Mouse (Mus musculus): ENCODE data around the gene Rfxap. TPM values are rescaled to one million over a fixed set of nuclear protein-coding genes. Genes with fewer than 3 reads are reported as not detected.

Gene Rfxap
- total and polyA plus RNA-seq, 3 experiments = 43.0 to 76.0 TPM; not detected in 1

DNA sequence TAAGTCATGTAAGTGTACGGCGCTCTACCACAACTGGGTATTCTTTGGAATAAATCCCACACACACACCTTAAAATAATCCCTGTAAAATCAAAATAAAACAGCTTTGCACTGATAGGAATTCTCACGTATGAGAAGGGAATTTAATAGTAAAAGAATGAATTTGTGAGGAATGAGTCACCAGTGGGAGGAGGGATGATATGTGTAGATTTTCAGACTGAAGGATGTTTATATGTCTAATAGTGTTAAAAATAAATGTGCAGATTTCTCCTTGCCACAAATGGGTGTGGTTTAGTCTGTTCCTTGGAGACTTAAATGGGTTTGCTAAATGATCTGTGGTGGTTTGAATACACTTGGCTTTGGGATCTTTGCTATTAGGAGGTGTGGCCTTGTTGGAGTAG lies 24.9 kb upstream of the Rfxap start:
- no peak for DNase-seq (ENCODE audit: low read depth, low spot score)
- Histone ChIP-seq H3K79me2 (ENCODE audit: control insufficient read depth, insufficient read depth, low read length, poor library complexity) (no peaks in the 10 kb centered on the region), H3K27ac (ENCODE audit: control insufficient read depth, low read depth, low read length) (no peak overlapping the region), H3K4me3 (ENCODE audit: control insufficient read depth in 1 of 2, insufficient read depth in 1 of 2, low read depth in 2 of 2, low read length in 2 of 2) (no peak overlapping the region), H3K9me3 (replicated peaks; ENCODE audit: insufficient read depth, low read length) (no peaks in the 10 kb centered on the region), H3K36me3 (ENCODE audit: control insufficient read depth in 1 of 2, insufficient read depth in 2 of 2, low read length in 2 of 2) (no peaks in the 10 kb centered on the region), H3K4me1 (ENCODE audit: control insufficient read depth in 1 of 2, insufficient read depth in 2 of 2, low read length in 2 of 2) (no peaks in the 10 kb centered on the region), H3K27me3 (ENCODE audit: control insufficient read depth in 1 of 2, insufficient read depth in 2 of 2, low read length in 2 of 2) (no peaks in the 10 kb centered on the region; a peak in 2 of 4 replicates), H3K9ac (ENCODE audit: control insufficient read depth, low read depth, low read length, poor library complexity, severe bottlenecking) (no peak overlapping the region)
- TF ChIP-seq HCFC1 (IDR thresholded peaks at IDR 0.05; ENCODE audit: low read depth, low read length) = no peak
- no peak for TF ChIP-seq ETS1 (IDR thresholded peaks at IDR 0.05; ENCODE audit: low read depth, low read length)
- TF ChIP-seq CTCF (IDR thresholded peaks at IDR 0.05 in 2 of 3, conservative IDR thresholded peaks at IDR 0.05 in 1 of 3; ENCODE audit: control insufficient read depth in 1 of 3, insufficient read depth in 1 of 3, low read depth in 2 of 3, low read length in 3 of 3, poor library complexity in 1 of 3, severe bottlenecking in 1 of 3) = no peak
- no peak for TF ChIP-seq SMC3 (IDR thresholded peaks at IDR 0.05; ENCODE audit: low read depth, low read length)
- no peak for TF ChIP-seq ZMIZ1 (IDR thresholded peaks at IDR 0.05; ENCODE audit: low read depth, low read length)
- no peak for TF ChIP-seq TBP (IDR thresholded peaks at IDR 0.05; ENCODE audit: low read depth, low read length)
- TF ChIP-seq NRF1 (IDR thresholded peaks at IDR 0.05; ENCODE audit: insufficient read depth, low read depth, low read length, poor library complexity, severe bottlenecking) = no peak
- TF ChIP-seq MAZ (IDR thresholded peaks at IDR 0.05; ENCODE audit: low read depth, low read length) = no peak
- no peak for TF ChIP-seq GABPA (IDR thresholded peaks at IDR 0.05; ENCODE audit: low read depth, low read length)
- TF ChIP-seq UBTF (IDR thresholded peaks at IDR 0.05; ENCODE audit: borderline replicate concordance, insufficient read depth, low read depth, low read length) = no peak
- TF ChIP-seq CHD2 (IDR thresholded peaks at IDR 0.05; ENCODE audit: low read length) = no peak
- TF ChIP-seq ZKSCAN1 (IDR thresholded peaks at IDR 0.05; ENCODE audit: low read depth, low read length) = no peak
- no peak for TF ChIP-seq EP300 (IDR thresholded peaks at IDR 0.05; ENCODE audit: low read depth in 1 of 2, low read length in 2 of 2)
- no peak for TF ChIP-seq MEF2A (IDR thresholded peaks at IDR 0.05; ENCODE audit: extremely low read depth, insufficient replicate concordance, low read depth, low read length, poor library complexity, severe bottlenecking)
- no peak for TF ChIP-seq MXI1 (IDR thresholded peaks at IDR 0.05; ENCODE audit: low read depth, low read length)
- TF ChIP-seq POLR2A (IDR thresholded peaks at IDR 0.05; ENCODE audit: control insufficient read depth in 1 of 2, insufficient read depth in 1 of 2, low read depth in 1 of 2, low read length in 2 of 2, poor library complexity in 1 of 2) = no peak
- TF ChIP-seq TAL1 (IDR thresholded peaks at IDR 0.05; ENCODE audit: low read length) = no peak
- TF ChIP-seq BHLHE40 (IDR thresholded peaks at IDR 0.05; ENCODE audit: borderline replicate concordance, low read depth, low read length) = no peak

DNA sequence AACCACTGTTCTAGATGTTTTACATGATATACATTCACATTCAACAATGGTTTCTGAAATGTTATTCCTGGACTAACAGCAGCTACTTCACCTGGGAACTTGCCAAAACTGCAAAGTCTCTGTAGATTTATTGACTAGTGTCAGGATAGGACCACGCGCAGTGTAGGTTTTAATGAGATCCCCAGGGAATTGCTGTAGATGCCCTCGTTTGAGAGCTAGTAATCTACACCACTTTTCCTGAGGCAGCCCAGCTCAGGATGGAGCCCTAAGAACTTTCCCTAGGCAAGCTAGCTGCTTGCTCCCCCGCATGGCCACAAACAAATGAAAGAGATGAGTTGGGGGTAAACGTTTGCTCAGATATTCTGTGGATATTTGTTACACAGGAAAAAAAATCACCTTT lies 14.9 kb upstream of the Rfxap start:
- no peaks in the 10 kb centered on the region for H3K9me3 ChIP-seq (replicated peaks; ENCODE audit: insufficient read depth, low read length)
- no peaks in the 10 kb centered on the region; a peak in 2 of 4 replicates for H3K27me3 ChIP-seq (ENCODE audit: control insufficient read depth in 1 of 2, insufficient read depth in 2 of 2, low read length in 2 of 2)
- H3K9ac ChIP-seq (ENCODE audit: control insufficient read depth, low read depth, low read length, poor library complexity, severe bottlenecking) = no peak overlapping the region
- H3K27ac ChIP-seq (ENCODE audit: control insufficient read depth, low read depth, low read length) = no peak overlapping the region
- H3K4me3 ChIP-seq (ENCODE audit: control insufficient read depth in 1 of 2, insufficient read depth in 1 of 2, low read depth in 2 of 2, low read length in 2 of 2) = no peak overlapping the region
- H3K36me3 ChIP-seq (ENCODE audit: control insufficient read depth in 1 of 2, insufficient read depth in 2 of 2, low read length in 2 of 2) = no peaks in the 10 kb centered on the region
- no peak for DNase-seq (ENCODE audit: low read depth, low spot score)
- H3K4me1 ChIP-seq (ENCODE audit: control insufficient read depth in 1 of 2, insufficient read depth in 2 of 2, low read length in 2 of 2) = no peaks in the 10 kb centered on the region
- H3K79me2 ChIP-seq (ENCODE audit: control insufficient read depth, insufficient read depth, low read length, poor library complexity) = no peaks in the 10 kb centered on the region
- TF ChIP-seq RCOR1 (IDR thresholded peaks at IDR 0.05; ENCODE audit: low read depth, low read length) (no peak), E2F4 (IDR thresholded peaks at IDR 0.05; ENCODE audit: borderline replicate concordance, low read depth, low read length) (no peak), EP300 (IDR thresholded peaks at IDR 0.05; ENCODE audit: low read depth in 1 of 2, low read length in 2 of 2) (no peak), NELFE (IDR thresholded peaks at IDR 0.05; ENCODE audit: low read depth, low read length) (no peak)
